Mouse (Mus musculus) layer of hippocampus, adult 2 months (tissue): Measurements from ENCODE around the gene Zfp346. TPM values are rescaled to one million over a fixed set of nuclear protein-coding genes. Genes with fewer than 3 reads are reported as not detected.
A peak's percentile ranks its signal among the peaks of the same experiment; 100 is the strongest.

Source experiments
- DNase-seq, 2 experiments: peaks; one replicate each; pipeline ENCODE4 v3.0.0; 2022; ENCODE audit warnings: low spot score in 2 of 2
- H3K27ac ChIP-seq: fragments of 200-600 bp; 2 replicates; pipeline ENCODE4 v1.8.1; 2022
- H3K4me3 ChIP-seq: fragments of 200-600 bp; 2 replicates; pipeline ENCODE4 v1.8.1; 2022; ENCODE audit warnings: mild to moderate bottlenecking
- CTCF ChIP-seq: fragments of 200-600 bp; conservative IDR thresholded peaks from 2 replicates; pipeline ENCODE4 v1.8.1; 2022; ENCODE audit warnings: antibody characterized with exemption, mild to moderate bottlenecking, moderate library complexity
- total RNA-seq, 2 experiments: library from RNA; stranded (reverse); gene quantifications; 2 replicates each; pipeline ENCODE4 v1.2.3; 2021

The Zfp346 gene
- total RNA-seq, 2 experiments from 2014 or later = 43.0 to 50.3 TPM

DNA sequence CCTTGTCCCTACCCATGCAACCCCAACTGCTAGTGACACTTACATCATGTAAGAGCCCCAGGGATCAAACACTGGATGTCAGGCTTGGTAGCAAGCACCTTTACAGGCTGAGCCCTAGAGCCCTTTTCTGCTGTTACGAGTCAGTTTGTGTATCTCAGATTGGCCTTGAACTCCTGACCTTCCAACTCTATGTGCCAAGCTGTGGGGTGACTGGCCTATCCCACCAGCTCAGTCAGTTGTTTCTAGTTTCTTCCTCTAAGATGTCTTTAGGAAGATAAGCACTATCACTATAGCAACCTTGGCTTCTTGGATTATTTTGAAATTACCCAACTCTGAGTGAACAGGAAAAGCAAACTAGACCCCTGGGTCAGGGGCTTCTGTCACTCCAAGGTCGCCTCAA is 1.8 kb upstream of the Zfp346 start:
- TF ChIP-seq CTCF = no peak
- no peak for DNase-seq

DNA sequence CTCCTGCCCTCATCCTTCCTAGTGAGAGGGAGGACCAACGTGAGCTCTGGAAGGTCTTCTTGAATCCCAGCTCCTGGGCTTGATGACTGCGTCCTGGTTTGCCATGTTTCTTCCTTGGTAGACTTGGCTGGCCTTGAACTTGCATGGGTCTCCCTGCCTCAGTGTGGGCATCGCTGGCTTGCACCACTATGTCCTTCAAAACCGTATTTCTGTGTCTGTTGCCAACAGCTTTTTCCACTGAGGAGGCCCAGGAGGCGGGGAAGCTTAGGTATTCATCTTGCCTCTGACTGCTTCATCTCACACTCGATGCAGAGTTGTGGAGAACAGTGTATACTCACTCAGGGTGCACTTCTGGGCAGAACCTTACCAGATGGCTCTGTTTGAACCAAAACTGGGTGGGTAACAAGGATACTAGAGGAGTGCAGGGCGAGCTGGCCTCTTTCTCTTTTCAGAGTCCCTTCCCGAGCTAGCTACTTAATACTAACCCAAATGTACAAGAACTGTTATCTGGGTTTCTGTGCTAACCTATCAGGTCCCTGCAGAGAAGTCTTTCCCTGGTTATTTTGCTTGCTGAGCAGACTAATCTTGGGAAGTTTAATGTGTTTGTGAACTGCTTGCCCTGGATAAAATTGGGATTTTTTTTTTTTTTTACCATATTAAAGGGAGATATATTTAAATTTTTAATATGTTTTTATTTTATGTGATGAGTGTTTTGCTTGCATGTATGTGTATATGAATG is 1.0 kb downstream of the Zfp346 start:
- peak overlapping the region; percentile 94 for H3K27ac ChIP-seq
- DNase-seq = no peak
- no peak for TF ChIP-seq CTCF
- H3K4me3 ChIP-seq = peak overlapping the region; percentile 85

More for the DNA sequence above, 1.8 kb upstream of the Zfp346 start:
- Histone ChIP-seq H3K4me3 (no peak overlapping the region), H3K27ac (no peak overlapping the region)

DNA sequence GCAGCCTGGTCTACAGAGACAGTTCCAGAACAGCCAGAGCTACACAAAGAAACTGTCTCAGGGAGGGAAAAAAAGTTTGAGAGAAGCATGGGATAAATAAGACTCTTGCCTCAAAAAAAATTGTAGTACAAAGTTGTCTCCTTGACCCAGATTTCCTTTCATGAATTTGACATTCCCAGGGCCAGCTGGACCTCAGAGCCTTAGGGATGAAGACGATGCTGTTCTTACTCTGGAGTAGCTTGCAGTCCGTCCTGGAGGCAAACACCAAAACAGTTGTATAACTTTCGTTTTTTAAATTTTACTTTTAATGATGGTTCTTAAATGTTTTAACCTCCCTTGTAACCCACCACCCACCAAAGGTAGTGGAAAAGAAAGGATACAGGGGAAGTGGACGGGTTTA is 2.0 kb downstream of the Zfp346 start:
- no peak for DNase-seq
- TF ChIP-seq CTCF = no peak
- Histone ChIP-seq H3K4me3 (no peak overlapping the region; the same call in 1 of the 2 replicates), H3K27ac (no peak overlapping the region; the same call in 1 of the 2 replicates)

- DNase-seq = peak in 1 of 2 experiments; percentile 26
- H3K4me3 ChIP-seq = no peak overlapping the region
- no peak overlapping the region; the same call in 1 of the 2 replicates for H3K27ac ChIP-seq
- no peak for TF ChIP-seq CTCF
Observed at GRCm38 (mm10) chr13:55107694-55108093, 2.6 kb downstream of the Zfp346 start.

GRCm38 (mm10) chr13:55114375-55114774 is 9.3 kb downstream of the Zfp346 start:
- no peak for TF ChIP-seq CTCF
- Histone ChIP-seq H3K27ac (no peak overlapping the region), H3K4me3 (no peak overlapping the region)
- no peak for DNase-seq

DNA sequence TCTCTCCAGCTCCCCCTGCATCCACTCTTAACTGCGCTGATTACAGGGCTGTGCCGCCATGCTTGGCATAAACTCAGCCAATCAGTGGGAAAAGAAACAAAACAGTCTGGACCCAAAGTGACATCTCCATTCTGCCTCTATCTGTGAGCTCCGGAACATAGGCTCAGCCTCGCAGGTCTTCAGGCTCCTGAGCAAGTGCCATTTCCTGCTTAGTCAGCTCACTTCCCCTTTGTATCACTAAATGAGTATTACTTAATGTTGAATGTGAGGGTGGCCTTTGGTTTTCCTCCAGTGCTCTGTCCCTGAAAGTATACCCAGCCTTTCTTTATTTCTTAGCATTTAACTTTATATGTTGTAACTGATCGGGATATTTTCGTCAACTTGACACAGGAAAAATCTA is 19.8 kb downstream of the Zfp346 start:
- TF ChIP-seq CTCF = no peak
- H3K27ac ChIP-seq = no peak overlapping the region
- no peak for DNase-seq
- no peak overlapping the region for H3K4me3 ChIP-seq

- Histone ChIP-seq H3K27ac (no peak within 1 kb of the TSS), H3K4me3 (no peak within 1 kb of the TSS)
- no peak for TF ChIP-seq CTCF
- DNase-seq = no peak
Observed at GRCm38 (mm10) chr13:55133448-55133847, 28.3 kb downstream of the Zfp346 start, which contains the start of gene Gm17617. Gm17617 (minus strand) TSS chr13:55133548.

- no peak overlapping the region for H3K27ac ChIP-seq
- no peak overlapping the region for H3K4me3 ChIP-seq
- peak; percentile 85 for TF ChIP-seq CTCF
- DNase-seq = peak in 1 of 2 experiments; percentile 13
Observed at GRCm38 (mm10) chr13:55135382-55135781, 30.3 kb downstream of the Zfp346 start.

DNA sequence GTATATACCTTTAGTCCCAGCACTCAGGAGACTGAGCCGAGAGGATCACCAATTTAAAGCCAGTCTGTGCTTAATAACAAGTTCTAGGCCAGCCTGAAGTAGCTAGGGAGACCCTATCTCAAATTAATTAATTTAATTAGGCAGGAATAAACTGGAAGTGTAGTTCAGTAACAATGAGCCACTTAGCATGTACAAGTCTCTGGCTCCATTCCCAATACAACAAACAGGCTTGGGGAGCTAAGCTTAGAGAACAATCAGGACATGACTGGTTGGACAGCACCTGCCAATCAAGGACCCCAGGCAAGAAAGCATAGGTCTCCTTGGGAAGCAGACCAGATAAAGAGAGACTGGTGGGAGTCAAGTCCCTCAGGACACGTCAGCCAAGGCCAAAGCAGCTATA is 35.2 kb downstream of the Zfp346 start:
- Histone ChIP-seq H3K4me3 (no peak overlapping the region), H3K27ac (no peak overlapping the region)
- TF ChIP-seq CTCF = no peak
- DNase-seq = no peak

DNA sequence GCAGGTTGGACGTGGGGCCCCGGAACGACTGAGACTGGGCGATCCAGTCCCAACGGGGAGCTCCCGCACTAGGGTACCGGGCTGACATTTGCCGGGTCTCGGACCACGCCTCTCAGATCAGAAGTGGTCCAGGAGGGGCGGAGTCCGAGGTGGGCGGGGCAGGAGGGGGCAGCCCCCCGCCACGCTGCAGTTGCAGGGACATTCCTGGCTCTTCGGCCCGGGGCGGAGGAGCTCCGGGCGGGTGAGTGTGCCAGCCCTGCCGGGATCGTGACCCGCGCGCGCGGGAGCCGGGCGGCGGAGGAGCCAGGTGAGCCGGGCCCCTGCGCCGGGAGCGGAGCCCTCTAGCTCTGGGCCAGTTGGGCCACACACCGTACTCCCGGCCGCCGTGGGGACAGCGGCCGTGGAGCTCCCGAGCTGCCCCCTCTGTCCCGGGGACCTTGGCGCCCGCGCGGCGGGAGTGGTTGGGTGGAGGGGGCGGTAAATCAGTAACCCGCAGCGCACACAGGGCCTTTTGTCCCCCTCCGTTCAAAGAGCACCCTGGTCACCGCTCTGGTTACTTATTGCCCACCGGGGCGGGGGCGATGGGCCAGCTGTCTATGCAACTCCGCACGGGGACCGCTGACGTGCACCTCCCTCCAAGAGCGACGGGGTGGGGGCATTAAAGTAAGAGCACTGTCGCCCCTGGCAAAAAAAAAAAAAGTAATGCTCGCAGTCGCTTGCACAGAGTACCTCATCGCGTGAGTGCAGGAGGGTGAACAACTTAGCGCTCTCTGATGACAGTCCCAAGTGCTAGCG is 47.7 kb downstream of the Zfp346 start, which contains the start of gene Fgfr4:
TSS of gene Fgfr4 (plus strand) at position 20 of the 795 bp plus-strand sequence.
- no peak for TF ChIP-seq CTCF
- Histone ChIP-seq H3K27ac (no peak within 1 kb of the TSS), H3K4me3 (peak within 1 kb of the TSS; percentile 51)
- no peak for DNase-seq

DNA sequence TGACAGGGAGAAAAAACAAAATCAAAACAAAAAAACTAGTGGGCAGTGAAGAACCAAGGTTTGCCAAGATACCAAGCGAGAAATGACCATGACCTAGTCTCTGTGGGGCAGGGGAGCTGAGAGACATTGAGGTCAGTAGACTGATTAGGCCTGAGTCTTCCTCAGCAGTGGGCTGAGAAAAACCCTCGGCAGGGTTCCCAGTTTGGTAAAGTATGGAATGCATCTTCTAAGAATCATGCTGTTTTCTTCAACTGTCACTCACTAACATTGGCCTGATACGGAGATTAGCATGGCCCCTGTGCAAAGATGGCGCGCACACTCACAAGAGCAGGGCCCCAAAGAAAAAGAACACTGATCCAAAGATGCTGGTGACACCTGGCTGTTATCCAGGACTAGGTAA is 48.8 kb downstream of the Zfp346 start:
- no peak for DNase-seq
- no peak for TF ChIP-seq CTCF
- Histone ChIP-seq H3K4me3 (no peak overlapping the region), H3K27ac (no peak overlapping the region)

DNA sequence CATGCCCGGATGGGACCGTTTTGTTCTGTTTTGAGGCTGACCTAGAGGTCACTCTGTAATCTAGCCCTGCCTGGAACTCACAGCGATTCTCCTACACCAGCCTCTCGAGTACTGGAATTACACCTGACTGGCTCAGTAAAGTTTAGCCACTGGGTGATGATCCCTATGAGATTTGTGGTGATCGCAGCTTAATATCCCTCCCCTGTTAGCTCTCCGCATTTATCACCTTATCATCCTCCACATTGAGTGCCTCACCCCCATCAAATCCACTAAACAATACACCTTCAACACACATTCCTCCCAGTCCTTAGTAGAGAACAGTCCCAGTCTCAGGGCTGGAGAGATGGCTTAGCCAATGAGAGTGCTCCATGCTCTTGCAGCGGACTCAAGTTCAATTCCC is 57.3 kb downstream of the Zfp346 start:
- Histone ChIP-seq H3K4me3 (no peak overlapping the region), H3K27ac (no peak overlapping the region)
- TF ChIP-seq CTCF = no peak
- DNase-seq = no peak

DNA sequence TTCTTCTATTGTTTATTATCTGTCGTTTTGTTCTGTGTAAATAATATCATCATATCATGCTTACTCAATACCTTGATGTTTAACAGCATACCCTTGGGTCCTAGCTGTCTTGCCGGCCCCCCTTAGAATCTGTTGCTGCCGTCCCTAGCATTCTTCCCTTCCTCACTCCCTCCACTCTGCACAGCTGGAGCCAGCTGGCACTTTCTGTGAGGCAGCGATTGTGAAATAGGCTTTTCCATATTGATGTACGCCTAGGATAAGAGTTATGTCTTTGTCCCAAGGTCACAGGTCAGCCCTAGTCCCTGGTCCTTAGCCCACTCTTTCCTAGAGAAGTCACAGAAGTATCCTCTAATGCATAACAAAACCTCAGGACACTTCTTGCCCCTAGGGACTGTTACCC is 58.4 kb downstream of the Zfp346 start:
- TF ChIP-seq CTCF = no peak
- no peak overlapping the region for H3K4me3 ChIP-seq
- DNase-seq = no peak
- H3K27ac ChIP-seq = no peak overlapping the region
